Mouse (Mus musculus): ENCODE measurements around the gene Cyp24a1.

- TF ChIP-seq POLR2A (IDR thresholded peaks at IDR 0.05; ENCODE audit: borderline replicate concordance, extremely low read depth, low read depth, low read length) (no peak), CTCF (IDR thresholded peaks at IDR 0.05; ENCODE audit: insufficient read depth, low read length) (no peak)
These were observed 26.4 kb downstream of the Cyp24a1 start for GRCm38 (mm10) chr2:170470591-170470990.

Measured in lung, adult 2 months (tissue).